Mouse (Mus musculus) G1E-ER4 (cell line): ENCODE results near the gene March10. TPM values are rescaled to one million over a fixed set of nuclear protein-coding genes. Genes with fewer than 3 reads are reported as not detected.

Source experiments
- GATA1 ChIP-seq: IDR thresholded peaks from one replicate; pipeline ENCODE4 v1.8.0; 2012; ENCODE audit warnings: low read length, inconsistent platforms
- polyA plus RNA-seq: library from polyadenylated mRNA; stranded (reverse); fragments of >175 nt; gene quantifications from 2 replicates; pipeline ENCODE4 v1.2.3, GENCODE M21; 2012

Gene March10
- polyA plus RNA-seq, 1 experiment: not detected

DNA sequence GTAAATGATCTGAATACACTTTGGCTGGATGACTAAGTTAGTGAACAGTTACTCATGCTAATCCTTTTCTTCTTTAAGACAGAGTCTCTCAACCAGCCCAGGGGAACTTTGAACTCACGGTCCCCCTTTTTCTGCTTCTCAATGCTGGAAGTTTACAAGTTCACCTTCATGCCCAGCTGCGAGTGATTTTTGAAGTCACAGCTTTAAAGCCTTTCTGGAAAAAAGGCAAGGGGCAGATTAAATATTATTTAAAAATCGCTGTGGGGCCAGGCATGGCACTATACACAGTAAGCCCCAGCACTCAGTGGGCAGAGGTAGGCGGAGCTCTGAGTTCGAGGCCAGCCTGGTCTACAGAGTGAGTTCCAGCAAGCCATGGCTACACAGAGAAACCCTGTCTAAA, 10.3 kb downstream of the March10 start:
- TF ChIP-seq GATA1: no peak

GRCm38 (mm10) chr11:105445741-105446140, 10.8 kb downstream of the March10 start:
- no peak for TF ChIP-seq GATA1

DNA sequence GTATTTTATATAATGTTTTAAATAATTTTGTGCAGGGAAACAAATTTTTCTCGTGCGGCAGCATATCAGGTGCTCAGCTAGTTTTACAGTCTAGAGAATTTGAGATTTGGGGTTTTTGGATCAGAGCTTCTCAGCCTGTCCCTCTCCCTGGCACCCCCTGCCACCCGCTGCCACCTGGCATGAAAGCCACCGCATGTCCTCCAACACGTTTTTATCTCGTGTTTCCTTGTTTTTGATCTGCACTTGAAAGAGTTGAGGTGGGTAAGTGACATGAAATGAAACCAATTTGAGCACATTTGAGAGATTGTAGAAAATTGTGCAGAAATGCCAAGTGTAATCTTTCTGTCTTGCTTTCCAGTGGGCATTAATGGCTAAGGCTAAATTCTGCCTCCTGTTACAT, 11.6 kb downstream of the March10 start:
- TF ChIP-seq GATA1: no peak

- TF ChIP-seq GATA1: no peak
Observed at GRCm38 (mm10) chr11:105443505-105443904, 13.0 kb downstream of the March10 start.

GRCm38 (mm10) chr11:105439796-105440195, 16.7 kb downstream of the March10 start:
- TF ChIP-seq GATA1: no peak

DNA sequence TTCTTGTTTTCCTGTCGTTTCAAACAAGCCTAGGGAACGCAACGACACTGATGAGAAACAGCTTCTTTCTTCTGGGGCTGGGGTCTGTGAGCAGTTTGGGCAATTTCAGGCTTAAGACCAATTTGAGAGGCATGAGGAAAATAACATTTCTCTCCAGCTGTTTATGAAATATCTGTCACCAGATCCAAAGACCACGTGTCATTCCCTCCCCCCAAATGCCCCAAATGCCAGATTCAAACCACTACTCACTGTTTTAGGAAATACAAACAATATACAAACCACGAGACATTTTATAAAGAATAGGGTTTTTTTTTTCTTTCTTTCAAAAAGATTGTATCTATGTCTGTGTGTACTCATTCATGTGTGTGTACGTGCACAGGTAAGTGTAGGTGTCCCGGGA, 17.6 kb downstream of the March10 start:
- TF ChIP-seq GATA1: no peak

DNA sequence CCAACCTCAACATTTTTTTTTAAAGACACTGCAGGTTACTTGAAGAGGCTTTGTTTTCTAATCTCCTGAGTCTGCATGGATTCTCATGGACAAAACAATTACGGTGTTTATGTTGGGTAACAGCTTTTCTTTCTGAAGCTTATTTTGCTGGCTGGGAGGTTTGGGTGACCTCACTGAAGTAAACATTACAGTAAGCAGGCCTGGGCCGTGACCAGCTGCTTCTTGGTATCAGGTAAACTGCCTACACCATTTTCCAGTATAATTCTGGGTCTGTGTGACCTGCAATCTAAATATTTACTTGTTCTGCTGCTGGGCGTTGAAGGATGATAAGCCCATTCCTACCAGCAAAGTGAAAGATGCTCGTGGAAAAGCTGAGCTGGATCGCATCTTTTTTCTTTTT, 30.1 kb downstream of the March10 start:
- no peak for TF ChIP-seq GATA1

DNA sequence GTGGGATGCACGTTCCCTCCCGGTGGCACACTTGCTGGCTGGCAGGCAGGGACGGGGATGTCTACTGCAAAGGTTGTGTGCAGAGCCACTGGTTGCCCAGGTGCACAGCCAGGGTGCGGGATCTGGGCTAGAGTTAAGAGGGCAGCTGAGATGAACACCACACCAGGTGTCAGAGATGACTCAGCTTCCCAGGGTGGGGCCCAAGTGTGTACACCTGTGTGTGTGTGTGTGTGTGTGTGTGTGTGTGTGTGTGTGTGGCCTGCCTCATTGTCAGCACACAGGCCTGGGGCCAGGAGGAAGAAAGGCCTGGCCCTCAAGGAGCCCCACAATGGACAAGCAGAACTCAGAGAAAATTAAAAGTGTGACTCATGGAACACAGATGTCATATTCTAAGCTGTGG, 31.9 kb downstream of the March10 start:
- TF ChIP-seq GATA1: no peak

- TF ChIP-seq GATA1: no peak
Observed at GRCm38 (mm10) chr11:105420671-105421450, 35.7 kb downstream of the March10 start.

GRCm38 (mm10) chr11:105419946-105420345, 36.6 kb downstream of the March10 start:
- no peak for TF ChIP-seq GATA1

- TF ChIP-seq GATA1: no peak
Observed at GRCm38 (mm10) chr11:105414009-105414408, 42.5 kb downstream of the March10 start.

GRCm38 (mm10) chr11:105409408-105409807, 47.1 kb downstream of the March10 start:
- TF ChIP-seq GATA1: no peak

DNA sequence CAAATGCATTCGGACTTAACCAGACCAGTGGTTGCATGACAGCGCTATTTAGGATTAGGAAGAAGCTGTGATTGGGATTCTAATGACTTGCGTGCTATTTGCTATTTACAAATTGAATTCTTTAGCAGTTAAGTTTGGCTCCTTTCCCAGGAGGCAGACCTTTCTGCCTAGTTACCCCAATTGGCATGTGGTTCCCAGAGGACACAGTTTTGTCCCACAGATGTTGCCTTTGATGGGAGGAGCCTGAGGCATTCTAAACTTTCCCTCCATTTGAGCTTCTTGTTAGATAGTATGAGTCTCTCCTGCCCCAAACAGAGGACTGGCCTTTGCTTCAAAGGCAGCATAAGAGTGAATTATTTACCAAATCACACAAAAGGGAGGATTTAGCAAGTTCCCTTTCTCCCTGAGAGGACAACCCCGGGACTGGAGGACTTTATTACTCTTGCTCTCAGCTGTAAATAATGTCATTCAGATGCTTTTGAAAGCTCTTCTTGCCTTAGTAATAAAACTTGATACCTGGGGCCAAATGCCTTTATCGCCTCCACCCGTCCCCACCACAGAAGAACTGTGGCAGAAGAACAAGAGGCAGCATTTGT, 48.6 kb downstream of the March10 start:
- no peak for TF ChIP-seq GATA1

DNA sequence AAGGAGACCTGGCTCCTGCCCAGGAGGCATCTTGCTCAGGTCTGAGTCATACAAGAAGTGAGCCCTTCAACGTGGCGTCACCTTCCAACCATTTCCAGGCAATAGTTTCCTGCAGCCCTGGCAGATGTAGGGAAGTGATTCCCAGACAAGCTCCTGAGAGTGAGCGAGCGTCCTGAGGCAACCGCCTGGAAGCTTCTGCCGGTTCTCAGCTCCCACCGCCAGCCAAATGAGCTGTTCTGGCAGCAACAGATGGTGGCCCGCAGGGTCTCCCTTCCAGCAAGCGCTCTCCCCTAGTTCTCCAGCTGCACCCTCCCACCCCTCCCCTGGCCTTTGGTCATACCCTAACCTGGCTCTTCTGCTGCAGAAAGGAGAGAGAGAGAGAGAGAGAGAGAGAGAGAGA, 54.2 kb downstream of the March10 start:
- TF ChIP-seq GATA1: no peak

DNA sequence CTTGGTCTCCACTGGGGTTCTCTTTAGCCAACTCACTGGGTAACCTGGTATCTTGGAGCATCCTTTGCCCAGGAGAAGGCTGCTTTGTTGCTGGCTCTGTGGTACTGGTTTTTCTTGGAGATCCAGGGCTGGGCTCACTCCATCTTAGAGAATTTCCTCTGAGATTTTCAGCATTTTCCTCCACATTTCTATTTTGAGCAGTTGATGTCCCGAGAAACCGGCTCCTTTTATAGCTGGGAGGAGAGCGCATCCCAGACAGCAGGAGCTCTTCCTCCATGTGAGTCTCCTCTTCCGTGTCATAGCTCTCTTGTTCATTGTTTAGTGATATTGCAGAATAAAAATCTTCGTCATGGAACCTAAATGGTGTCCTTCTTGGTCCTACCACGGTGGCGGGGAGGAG, 66.2 kb downstream of the March10 start:
- TF ChIP-seq GATA1: no peak

GRCm38 (mm10) chr11:105388636-105389035, 67.9 kb downstream of the March10 start:
- TF ChIP-seq GATA1: no peak

DNA sequence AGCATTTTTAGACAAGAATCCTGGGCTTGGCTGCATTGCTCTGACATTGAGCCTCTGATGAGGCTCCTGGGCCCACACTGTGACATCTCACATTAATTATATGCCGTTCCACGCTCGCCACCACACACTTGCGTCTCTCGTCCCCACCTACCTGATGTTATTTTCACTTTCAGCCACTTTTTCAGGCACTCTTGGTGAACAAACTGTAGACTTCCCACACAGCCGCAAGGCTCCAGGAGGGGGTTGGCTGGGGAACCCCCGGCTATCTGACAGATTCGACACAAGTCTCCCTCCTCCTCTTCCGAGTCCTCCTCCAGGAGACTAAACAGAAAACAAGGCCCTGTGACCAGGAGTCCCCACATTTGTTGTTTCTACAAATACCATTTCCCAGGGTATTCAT, 71.3 kb downstream of the March10 start:
- no peak for TF ChIP-seq GATA1
